Mouse (Mus musculus) midbrain, postnatal 0 days (tissue): Measurements from ENCODE around the gene Cd300a. TPM values are rescaled to one million over a fixed set of nuclear protein-coding genes. Genes with fewer than 3 reads are reported as not detected.

ENCODE experiments used
- ATAC-seq: fragments of 200-750 bp; cut with Nextera tagmentation; 2 replicates; pipeline ENCODE4 v1.8.0; 2017; ENCODE audit warnings: moderate number of reproducible peaks, mild to moderate bottlenecking, moderate TSS enrichment, moderate library complexity; ENCODE audit not compliant: low FRiP score
- DNase-seq: peaks from one replicate; pipeline ENCODE4 v3.0.0-alpha.2; 2015; ENCODE audit warnings: low spot score
- H3K27ac ChIP-seq: fragments of 300-500 bp; sonication (generic); 2 replicates; pipeline ENCODE4 v1.5.1; 2014; ENCODE audit warnings: low read depth, mild to moderate bottlenecking, low read length, mixed read lengths
- H3K27me3 ChIP-seq: fragments of 300-500 bp; sonication (generic); 2 replicates; pipeline ENCODE4 v1.6.1; 2014; ENCODE audit warnings: low read length, control low read depth, mixed read lengths; ENCODE audit not compliant: insufficient read depth
- H3K36me3 ChIP-seq: fragments of 300-500 bp; sonication (generic); 2 replicates; pipeline ENCODE4 v1.6.1; 2014; ENCODE audit warnings: low read length, control low read depth, mixed read lengths; ENCODE audit not compliant: insufficient read depth
- H3K4me1 ChIP-seq: fragments of 300-500 bp; sonication (generic); 2 replicates; pipeline ENCODE4 v1.6.1; 2014; ENCODE audit warnings: mild to moderate bottlenecking, control low read depth, antibody characterized with exemption, low read length, mixed read lengths; ENCODE audit not compliant: insufficient read depth
- H3K4me2 ChIP-seq: fragments of 300-500 bp; sonication (generic); 2 replicates; pipeline ENCODE4 v1.6.1; 2014; ENCODE audit warnings: low read depth, mild to moderate bottlenecking, low read length, mixed read lengths; ENCODE audit not compliant: poor library complexity, severe bottlenecking
- H3K4me3 ChIP-seq: fragments of 300-500 bp; sonication (generic); 2 replicates; pipeline ENCODE4 v1.5.1; 2014; ENCODE audit warnings: low read depth, mild to moderate bottlenecking, low read length, moderate library complexity
- H3K9ac ChIP-seq: fragments of 300-500 bp; sonication (generic); replicated peaks from 2 replicates; pipeline ENCODE4 v1.6.1; 2014; ENCODE audit warnings: mild to moderate bottlenecking, low read length, moderate library complexity, mixed read lengths; ENCODE audit not compliant: poor library complexity, severe bottlenecking
- H3K9me3 ChIP-seq: fragments of 300-500 bp; sonication (generic); 2 replicates; pipeline ENCODE4 v1.6.1; 2016; ENCODE audit warnings: low read length, control low read depth
- CTCF ChIP-seq: IDR thresholded peaks from 2 replicates; pipeline ENCODE4 v1.5.1; 2016; ENCODE audit warnings: antibody characterized with exemption, mild to moderate bottlenecking
- WGBS: fragments of 180-500 bp; shearing (Covaris S2); extraction: QIAGEN DNeasy Blood & Tissue Kit; methylation state at CpG from one replicate; pipeline ENCODE4 v1.1.7; 2014; 5-methylcytosine and 5-hydroxymethylcytosine counted together
- polyA plus RNA-seq: library from polyadenylated mRNA; unstranded; fragments of >200 nt; fragmentation: Nextera tagmentation; extraction: Ambion mirVana; gene quantifications from 2 replicates; pipeline ENCODE4 v1.2.1, GENCODE M21; 2015
- total RNA-seq: library from RNA; depleted of rRNA; stranded (reverse); fragments of >200 nt; gene quantifications from 2 replicates; pipeline ENCODE4 v1.2.3, GENCODE M21; 2014

Gene Cd300a
- total and polyA plus RNA-seq, 2 experiments from 2014 or later, result 1.4 to 1.8 TPM

DNA sequence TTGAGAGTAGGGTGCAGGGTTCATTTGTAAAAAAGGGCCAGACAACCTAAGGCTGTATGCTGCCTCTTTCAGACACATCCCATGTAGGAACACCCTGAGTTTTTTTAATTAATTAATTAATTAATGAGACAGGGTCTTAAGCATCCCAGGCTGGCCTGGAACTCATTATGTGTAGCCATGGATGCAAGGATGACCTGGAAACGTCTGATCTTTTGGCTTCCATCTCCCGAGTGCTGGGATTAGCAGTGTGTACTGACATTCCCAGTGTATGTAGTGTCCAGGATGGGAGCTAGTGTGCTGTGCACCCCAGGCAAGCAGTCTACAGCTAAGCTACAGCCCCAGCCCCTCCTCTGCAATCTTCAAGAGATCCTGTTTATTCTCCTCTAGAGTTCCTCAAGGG, 13.2 kb upstream of the Cd300a start:
- no peaks in the 10 kb centered on the region for H3K4me1 ChIP-seq
- no peak overlapping the region for H3K27ac ChIP-seq
- ATAC-seq, result no peak
- no peak overlapping the region for H3K9ac ChIP-seq
- no peak for TF ChIP-seq CTCF
- no peak for DNase-seq
- H3K36me3 ChIP-seq, result no peaks in the 10 kb centered on the region
- no peak overlapping the region for H3K4me2 ChIP-seq
- H3K9me3 ChIP-seq, result no peaks in the 10 kb centered on the region
- no peak overlapping the region for H3K4me3 ChIP-seq
- WGBS, result 38% methylated on average over 2 of the region's 2 CpGs
- H3K27me3 ChIP-seq, result no peaks in the 10 kb centered on the region

DNA sequence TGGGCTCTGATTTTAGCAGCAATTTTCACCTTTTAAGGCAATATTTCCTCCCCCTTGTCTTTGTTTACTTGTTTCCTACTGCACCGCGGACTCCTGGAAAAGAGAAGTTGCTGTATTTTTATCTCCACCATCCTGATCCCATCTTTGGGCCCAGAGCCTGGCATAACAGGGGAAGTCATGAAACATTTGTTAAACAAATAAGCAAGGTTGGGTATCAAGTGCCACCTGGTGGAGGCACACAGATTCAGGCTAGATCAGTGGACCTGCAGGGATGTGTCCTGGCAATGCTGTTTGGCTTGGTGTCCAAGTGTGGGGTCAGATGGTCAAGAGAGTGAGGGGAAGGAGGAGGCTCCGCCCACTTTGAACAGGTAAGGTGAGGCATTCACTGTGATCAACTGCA, 12.7 kb upstream of the Cd300a start:
- no peak overlapping the region for H3K4me2 ChIP-seq
- no peaks in the 10 kb centered on the region for H3K4me1 ChIP-seq
- ATAC-seq (no peak), DNase-seq (peak; percentile 73)
- H3K27ac ChIP-seq, result no peak overlapping the region; the same call in 1 of the 2 replicates
- H3K9ac ChIP-seq, result no peak overlapping the region
- H3K4me3 ChIP-seq, result no peak overlapping the region
- WGBS, result 59% methylated on average over 3 of the region's 3 CpGs
- H3K9me3 ChIP-seq, result no peaks in the 10 kb centered on the region
- no peaks in the 10 kb centered on the region for H3K36me3 ChIP-seq
- TF ChIP-seq CTCF, result peak; percentile 85
- H3K27me3 ChIP-seq, result no peaks in the 10 kb centered on the region

DNA sequence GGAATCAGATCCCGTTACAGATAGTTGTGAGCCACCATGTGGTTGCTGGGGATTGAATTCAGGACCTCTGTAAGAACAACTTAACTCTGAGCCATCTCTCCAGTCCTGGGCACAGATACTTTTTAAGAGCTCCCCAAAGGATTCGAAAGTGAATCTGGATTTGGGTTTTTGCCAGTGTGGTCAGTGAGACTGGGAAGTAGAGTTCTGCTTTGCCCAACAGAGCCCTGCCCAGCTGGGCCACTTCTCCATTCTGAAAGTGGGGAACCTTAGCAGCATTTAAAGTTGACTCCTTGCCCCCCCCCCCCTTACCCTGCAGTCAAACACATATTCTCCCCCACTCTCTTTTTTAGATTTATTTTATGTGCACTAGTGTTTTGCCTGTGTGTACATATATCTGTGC, 10.2 kb upstream of the Cd300a start:
- no peak for ATAC-seq
- 82% methylated on average over 2 of the region's 2 CpGs for WGBS

DNA sequence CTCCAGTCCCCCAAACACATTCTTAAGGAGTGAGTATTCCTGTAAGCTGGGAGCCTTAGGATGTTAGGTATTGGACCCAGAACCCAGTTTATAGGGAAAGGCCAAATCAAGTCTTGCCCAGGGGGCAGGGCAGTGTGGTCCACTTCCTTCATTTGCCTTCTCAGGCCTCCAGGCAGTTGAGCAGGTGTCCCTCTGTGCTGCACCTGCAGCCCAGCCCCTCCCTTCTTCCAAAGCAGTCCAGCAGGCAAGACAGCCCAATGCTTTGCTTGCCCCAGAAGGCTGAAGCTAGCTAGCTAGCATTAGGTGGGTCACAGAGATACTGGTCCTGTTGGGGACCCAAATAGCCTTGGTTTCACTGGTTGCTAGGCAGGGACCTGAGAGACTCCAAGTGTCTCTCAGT, 9.7 kb upstream of the Cd300a start:
- Histone ChIP-seq H3K9me3 (no peaks in the 10 kb centered on the region), H3K36me3 (no peaks in the 10 kb centered on the region), H3K4me2 (no peak overlapping the region), H3K9ac (no peak overlapping the region), H3K27ac (no peak overlapping the region), H3K27me3 (no peaks in the 10 kb centered on the region), H3K4me3 (no peak overlapping the region), H3K4me1 (no peaks in the 10 kb centered on the region)
- ATAC-seq, result no peak
- DNase-seq, result no peak
- TF ChIP-seq CTCF, result no peak

More for the DNA sequence above, 10.2 kb upstream of the Cd300a start:
- Histone ChIP-seq H3K27me3 (no peaks in the 10 kb centered on the region), H3K9ac (no peak overlapping the region), H3K27ac (no peak overlapping the region), H3K4me1 (no peaks in the 10 kb centered on the region), H3K36me3 (no peaks in the 10 kb centered on the region), H3K9me3 (no peaks in the 10 kb centered on the region), H3K4me3 (no peak overlapping the region), H3K4me2 (no peak overlapping the region)
- DNase-seq, result no peak
- no peak for TF ChIP-seq CTCF

DNA sequence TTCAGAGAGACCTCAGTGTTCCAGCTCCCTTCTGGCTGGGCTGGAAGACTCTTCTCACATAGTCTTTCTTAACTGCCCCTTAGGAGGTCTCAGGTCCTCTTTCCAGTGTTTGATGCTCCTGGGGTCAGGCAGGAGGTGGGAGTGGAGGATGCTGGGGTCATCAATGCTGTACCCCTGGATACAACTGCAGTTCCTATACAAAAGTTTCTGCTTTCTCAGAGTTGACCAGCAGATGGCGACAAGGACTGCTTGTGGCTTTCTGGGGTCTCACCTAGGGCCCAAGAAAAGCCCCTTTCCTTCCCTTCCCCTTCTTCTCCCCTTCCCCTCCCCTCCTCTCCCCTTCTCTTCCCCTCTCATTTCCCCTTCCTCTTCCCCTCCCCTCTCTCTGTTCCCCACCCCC, 9.3 kb upstream of the Cd300a start:
- H3K4me1 ChIP-seq, result no peaks in the 10 kb centered on the region
- H3K9ac ChIP-seq, result no peak overlapping the region
- no peaks in the 10 kb centered on the region for H3K9me3 ChIP-seq
- peak; percentile 74 for TF ChIP-seq CTCF
- ATAC-seq (no peak), DNase-seq (peak; percentile 36)
- H3K27ac ChIP-seq, result no peak overlapping the region
- no peak overlapping the region for H3K4me3 ChIP-seq
- H3K27me3 ChIP-seq, result no peaks in the 10 kb centered on the region
- H3K36me3 ChIP-seq, result no peaks in the 10 kb centered on the region
- 9% methylated on average over 1 of the region's 1 CpGs for WGBS
- no peak overlapping the region for H3K4me2 ChIP-seq

DNA sequence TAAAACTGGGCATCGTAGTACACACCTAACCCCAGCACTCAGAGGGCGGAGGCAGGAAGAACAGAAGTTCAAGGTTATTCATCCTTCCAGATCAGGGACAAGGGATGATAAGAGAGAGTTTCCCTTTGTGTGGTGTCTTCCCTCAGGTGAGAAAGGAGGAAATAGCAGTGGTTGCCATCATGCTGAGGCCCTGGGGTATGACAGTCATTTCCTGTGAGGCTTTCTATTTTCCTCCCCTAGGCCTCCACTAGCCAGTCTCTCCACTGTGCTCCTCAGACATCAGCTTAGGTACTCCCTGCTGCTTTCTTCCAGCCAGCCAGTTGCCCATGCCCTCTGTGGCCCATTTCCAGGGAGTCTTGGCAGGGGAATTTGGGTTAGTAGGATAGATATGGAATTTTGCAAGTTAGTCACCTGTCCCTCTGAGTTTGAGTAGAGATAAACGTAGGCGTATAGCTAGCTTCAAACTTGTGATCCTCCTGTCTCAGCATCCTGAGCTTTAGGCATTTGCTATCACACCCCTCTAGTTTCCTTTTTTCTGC, 6.5 kb upstream of the Cd300a start:
- Histone ChIP-seq H3K9ac (no peak overlapping the region), H3K4me1 (no peaks in the 10 kb centered on the region), H3K4me2 (no peak overlapping the region), H3K36me3 (no peaks in the 10 kb centered on the region), H3K27me3 (no peaks in the 10 kb centered on the region), H3K4me3 (no peak overlapping the region), H3K27ac (no peak overlapping the region), H3K9me3 (no peaks in the 10 kb centered on the region)
- DNase-seq (no peak), ATAC-seq (no peak)
- WGBS, result 95% methylated on average over 4 of the region's 4 CpGs
- no peak for TF ChIP-seq CTCF
